Mouse (Mus musculus): ENCODE data around the gene Samd14.
"Not testable (repeated sequence)": the region's sequence is repeated elsewhere in the genome, so short reads cannot be mapped to it uniquely, and the experiment has no call there.

Gene Samd14

DNA sequence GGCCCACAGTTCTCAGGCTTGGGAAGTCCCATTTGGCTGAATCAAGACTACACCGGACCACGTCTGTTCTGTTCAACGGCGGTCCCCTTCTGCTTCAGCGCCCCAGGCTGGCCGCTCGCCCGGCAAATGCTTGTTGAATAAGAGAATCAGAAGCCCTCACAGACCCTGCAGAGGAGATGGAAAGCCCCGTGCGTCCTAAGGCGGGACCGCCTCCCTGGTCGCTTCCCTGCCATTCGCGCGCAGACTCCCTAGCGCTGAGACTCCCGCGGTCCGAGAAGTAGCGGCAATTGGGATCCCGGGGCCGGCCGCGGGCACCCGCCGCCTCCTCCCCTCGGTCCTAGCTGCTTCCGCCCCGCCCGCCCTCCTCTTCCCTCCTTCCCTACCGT is at the start of gene Samd14:
Gene Samd14, plus strand, starts transcription at position 251 of the 386 bp plus-strand sequence.
- DNase-seq (ENCODE audit: low read depth), result no peak

DNA sequence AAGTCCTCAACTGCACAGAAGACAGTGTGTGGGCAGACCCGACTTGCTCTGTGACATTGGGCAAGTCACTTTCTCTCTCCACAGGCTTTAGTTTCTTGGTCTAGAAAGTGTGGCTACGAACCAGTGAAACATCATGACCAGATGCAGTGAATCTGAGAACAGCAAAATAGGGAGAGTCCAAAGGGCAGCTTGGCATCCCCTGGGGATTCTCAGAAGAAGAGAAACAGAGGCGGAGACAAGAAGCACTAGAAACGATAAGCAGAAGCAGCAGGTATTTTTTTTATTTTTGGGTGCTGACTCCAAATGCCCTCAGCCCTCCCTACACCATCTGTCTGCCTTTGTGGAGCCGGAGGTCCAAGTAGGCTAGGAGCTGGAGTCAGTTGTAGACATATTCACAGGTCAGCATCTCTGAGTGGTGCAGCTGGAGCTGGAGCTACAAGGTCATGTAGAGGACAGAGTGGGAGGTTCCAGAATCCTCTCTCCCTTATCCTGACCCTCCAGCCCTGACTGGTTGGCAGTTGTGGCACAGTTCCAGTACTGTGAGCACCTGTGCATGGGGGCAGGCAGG is 47.1 kb upstream of the Samd14 start:
- no peak for DNase-seq (ENCODE audit: low read depth)

DNA sequence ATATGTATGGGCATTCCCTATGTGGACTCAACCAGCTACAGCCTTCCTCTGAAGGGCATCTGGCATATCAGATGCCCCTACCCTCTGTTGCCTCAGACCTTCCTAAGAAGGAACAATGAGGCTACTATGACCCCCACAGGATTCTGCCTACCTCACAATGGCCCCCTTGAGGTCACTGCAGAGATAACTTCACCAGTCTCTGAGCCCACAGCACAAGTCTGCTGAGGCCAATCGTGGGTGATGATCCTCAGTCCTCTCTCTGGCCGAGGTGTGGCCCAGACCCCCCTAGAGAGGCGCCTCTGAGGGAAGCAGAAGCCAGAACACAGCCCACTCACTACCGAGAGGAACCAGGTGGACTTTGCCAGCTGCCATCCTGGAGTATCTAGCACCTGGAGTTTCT is 42.3 kb upstream of the Samd14 start, which contains the start of gene Hils1:
Gene Hils1, plus strand, starts transcription at position 175 of the 400 bp plus-strand sequence.
- DNase-seq (ENCODE audit: low read depth), result no peak

DNA sequence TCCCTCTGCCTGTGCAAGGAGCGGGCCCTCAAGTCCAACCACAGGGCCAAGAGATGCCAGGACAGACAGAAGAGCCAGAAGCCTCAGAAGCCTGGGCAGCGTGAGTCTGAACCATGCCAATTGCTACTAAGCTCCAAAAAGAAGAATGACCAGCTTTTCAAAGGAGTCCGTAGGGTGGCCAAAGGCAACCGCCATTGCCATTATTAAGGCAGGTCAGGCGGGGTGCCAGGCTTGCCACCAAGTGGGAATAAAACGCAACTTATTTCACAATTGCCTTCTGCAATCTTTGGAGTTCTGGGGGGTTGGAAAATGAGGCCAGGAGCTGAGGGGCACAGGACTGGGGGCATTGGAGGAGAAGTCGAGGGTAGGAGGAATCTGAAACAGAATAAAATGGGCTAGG is 41.5 kb upstream of the Samd14 start:
- DNase-seq (ENCODE audit: low read depth), result no peak

DNA sequence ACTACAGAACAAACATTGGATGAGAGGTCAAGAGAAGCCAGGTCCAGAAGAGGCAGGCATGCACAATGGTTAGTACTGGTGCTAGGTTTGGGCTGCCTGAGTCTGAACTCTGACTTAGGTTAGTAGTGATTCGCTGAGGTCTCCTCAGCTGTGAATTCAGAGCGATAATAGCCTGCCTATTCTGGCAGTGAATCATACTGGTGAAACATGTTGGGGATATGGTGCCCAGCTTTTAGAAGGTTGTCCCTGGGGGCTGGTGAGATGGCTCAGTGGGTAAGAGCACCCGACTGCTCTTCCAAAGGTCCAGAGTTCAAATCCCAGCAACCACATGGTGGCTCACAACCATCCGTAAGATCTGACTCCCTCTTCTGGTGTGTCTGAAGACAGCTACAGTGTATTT is 40.0 kb upstream of the Samd14 start:
- DNase-seq (ENCODE audit: low read depth), result not testable (repeated sequence)

GRCm38 (mm10) chr11:94970210-94970943 is 39.3 kb upstream of the Samd14 start:
- DNase-seq (ENCODE audit: low read depth), result no peak

- no peak for DNase-seq (ENCODE audit: low read depth)
Measured at GRCm38 (mm10) chr11:94971895-94972615, 37.6 kb upstream of the Samd14 start.

DNA sequence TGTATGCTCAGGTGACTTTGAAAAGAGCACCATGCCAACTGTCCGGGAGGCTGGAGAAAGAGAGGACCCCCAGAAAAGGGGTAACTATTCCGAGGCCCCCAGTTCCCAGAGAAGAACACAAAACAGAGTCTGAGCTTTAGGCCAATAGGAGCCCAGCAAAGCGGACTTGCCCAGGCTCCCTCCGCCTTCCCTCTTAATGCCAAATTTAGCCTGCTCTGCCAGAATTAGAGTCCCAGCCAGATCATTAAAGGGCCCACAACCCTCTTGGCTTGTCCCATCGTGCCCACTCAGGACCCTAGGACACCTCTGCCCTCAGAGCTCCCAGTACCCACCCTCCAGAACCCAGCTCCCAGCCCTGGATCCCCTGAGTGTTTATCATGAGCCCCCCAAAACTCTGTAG is 36.8 kb upstream of the Samd14 start:
- no peak for DNase-seq (ENCODE audit: low read depth)

GRCm38 (mm10) chr11:94973313-94973712 is 36.4 kb upstream of the Samd14 start:
- DNase-seq (ENCODE audit: low read depth), result no peak

DNA sequence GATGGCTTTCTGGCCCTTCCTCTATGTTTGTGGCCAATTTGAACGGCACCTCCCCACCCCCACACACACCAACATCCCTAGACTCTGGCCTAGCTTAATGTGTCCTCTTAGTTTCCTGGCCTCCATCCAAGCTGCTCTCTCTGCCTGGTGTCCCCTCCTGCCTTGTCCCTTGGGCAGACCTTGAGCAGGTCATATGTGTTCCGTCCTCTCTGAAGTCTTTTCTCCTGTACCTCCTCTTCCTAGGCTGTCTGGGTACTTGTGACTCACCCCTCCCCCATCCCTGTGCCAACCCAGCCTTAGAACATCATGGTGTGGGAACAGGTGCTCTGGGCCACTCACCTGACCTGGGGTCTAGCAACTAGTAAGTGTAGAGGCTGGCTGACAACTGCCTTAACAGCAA is 34.7 kb upstream of the Samd14 start:
- DNase-seq (ENCODE audit: low read depth), result no peak

GRCm38 (mm10) chr11:94976199-94976598 is 33.5 kb upstream of the Samd14 start, which contains the start of gene Sgca:
Gene Sgca (minus strand): TSS chr11:94976327.
- DNase-seq (ENCODE audit: low read depth), result no peak

GRCm38 (mm10) chr11:94978178-94978915 is 31.3 kb upstream of the Samd14 start:
- no peak for DNase-seq (ENCODE audit: low read depth)

- peak; percentile 88 for DNase-seq (ENCODE audit: low read depth)
Measured at GRCm38 (mm10) chr11:94978947-94979346, 30.7 kb upstream of the Samd14 start.

GRCm38 (mm10) chr11:94979462-94980179 is 30.1 kb upstream of the Samd14 start:
- DNase-seq (ENCODE audit: low read depth), result no peak

DNA sequence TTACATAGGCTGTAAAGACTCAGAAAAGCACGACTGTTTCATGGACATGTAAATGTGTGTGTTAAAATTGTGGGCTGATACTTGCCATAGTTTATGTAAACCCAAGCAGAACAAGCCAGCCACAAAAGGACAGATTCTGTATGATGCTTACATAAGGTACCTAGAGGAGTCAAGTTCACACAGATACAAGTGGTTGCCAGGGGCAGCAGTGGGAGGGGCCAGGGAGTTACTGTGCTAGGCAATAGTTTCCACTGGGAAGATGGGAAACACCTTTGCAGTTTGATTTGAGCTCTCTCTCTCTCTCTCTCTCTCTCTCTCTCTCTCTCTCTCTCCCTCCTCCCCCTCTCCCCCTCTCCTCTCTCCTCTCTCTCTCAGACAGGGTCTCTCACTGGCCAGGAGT is 24.5 kb upstream of the Samd14 start:
- DNase-seq (ENCODE audit: low read depth), result no peak

DNA sequence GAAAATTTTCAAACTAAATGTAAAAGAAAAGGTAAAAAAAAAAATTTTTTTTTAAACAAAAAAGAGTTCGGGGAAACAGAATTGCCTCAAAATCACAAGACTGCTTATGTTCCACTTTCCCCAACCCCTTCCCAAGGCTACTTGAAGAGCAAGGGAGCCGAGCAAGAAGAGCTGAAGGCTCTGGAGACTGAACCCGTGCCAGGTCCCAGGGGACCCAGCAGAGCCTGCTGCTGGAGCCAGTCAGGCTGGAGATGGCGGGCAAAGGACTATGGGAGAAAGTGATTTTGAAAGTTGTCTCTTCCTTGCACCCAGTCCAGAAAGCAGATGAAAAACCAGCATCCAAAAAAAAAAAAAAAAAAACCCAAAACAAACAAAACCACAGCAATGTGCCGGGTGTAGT is 23.9 kb upstream of the Samd14 start:
- DNase-seq (ENCODE audit: low read depth), result no peak

DNA sequence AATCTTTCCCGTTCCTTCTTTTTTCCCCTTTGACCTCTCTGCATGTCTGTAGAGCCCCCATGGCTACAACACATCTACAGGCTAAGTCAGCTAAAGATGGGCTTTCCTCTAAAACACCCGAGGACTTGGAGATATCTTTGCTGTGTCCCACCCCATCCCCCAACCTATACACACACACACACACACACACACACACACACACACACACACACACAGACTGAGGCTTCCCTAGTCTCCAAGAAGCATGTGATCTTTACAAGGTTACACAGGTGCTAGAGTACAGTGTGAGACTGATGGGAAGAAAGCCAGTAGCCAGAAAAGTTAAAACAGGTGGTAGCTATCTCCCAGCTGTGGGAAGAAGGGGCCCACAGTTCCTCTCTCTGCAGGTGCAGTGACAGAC is 23.2 kb upstream of the Samd14 start:
- no peak for DNase-seq (ENCODE audit: low read depth)

- DNase-seq (ENCODE audit: low read depth), result no peak
Measured at GRCm38 (mm10) chr11:94987341-94987740, 22.3 kb upstream of the Samd14 start.

DNA sequence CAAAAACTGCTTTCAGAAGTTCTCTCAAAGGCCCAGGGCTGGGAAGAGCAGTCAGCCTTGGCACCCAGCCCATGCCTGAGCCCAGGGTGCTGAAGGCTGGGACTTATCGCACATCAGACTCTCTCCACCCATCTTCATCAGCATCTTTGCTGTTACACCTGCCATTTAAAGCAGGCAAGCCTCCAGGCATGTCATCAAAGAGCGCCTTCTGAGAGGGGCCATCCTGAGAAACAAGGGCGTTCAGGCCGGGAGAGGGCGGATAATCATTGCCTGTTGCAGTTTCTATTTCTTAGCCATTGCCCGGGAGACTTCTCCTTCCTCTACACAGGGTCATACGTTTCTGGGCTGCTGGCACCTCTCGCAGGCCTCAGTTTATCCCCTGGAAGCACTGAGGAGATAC is 21.8 kb upstream of the Samd14 start:
- no peak for DNase-seq (ENCODE audit: low read depth)

DNA sequence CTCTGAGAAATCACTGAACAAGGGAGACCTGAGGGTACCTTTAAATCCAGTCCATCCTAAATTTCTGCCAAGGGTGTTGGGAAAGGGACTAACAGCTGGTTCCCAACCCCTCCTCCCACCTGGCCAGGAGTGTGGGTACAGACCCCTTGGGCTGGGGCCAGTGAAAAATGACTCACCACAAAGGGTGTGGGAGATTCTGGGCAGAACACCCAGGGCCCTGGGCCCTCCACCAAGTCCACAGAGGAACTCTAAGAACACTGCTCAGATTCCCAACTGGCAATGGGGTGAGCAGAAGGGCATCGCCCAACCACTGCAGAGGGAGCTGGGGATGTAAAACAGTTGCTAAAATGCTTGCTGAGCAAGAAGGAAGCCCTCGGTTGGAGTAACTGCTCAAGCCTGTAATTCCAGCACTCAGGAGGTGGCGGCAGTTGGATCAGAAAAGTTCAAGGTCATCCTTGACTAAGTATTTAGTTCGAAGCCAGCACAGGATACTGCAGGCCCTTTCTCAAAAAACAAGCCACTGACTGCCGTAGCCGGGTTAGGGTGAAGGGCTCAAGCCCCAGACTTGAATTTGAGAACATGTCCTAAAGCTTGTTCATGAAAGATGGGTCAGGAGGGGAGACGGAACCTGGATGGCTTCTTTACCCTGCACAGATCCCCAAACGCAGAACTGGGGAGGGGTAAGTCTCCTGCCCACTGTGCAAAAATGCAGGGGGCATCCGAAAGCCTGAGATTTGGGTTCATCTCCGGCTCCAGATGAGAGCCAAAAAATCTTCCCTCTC is 20.7 kb upstream of the Samd14 start:
- DNase-seq (ENCODE audit: low read depth), result peak; percentile 93

DNA sequence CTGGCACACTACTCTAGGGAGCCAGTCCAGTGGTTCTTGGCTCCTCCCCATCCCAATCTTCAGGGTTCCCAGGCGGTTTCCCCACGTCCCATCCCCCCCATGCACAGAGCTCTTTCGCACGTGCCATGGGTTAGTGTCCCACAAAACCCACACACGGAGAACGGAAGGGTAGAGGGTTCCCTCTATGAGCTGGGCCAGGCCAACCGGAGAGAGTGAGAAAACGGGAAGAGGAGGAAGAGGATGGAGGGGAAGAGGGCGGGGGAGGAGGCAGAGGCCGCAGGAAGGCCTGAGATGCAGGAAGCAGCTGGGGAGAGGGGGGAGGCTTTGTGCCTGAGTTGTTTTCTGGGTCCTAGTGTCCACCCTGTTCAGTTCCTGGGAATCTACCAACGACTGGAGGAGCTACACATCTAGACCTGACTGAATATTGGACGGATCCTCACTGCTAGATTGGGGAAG is 20.1 kb upstream of the Samd14 start:
- DNase-seq (ENCODE audit: low read depth), result peak; percentile 89
